Mouse (Mus musculus): ENCODE results near the gene Rspry1.

GRCm38 (mm10) chr8:94706732-94707395 is 105.1 kb downstream of the Rspry1 start:
- no peak for TF ChIP-seq MYOG (IDR thresholded peaks at IDR 0.05; ENCODE audit: control insufficient read depth in 1 of 3, insufficient read depth in 1 of 3, insufficient read length in 2 of 3, low read depth in 2 of 3)
- TF ChIP-seq MYOD1 (IDR thresholded peaks at IDR 0.05; ENCODE audit: control insufficient read depth in 1 of 3, insufficient read length in 2 of 3, low read depth in 2 of 3) = no peak
- TF ChIP-seq E2F4 (IDR thresholded peaks at IDR 0.05; ENCODE audit: insufficient read depth) = no peak
- TF ChIP-seq POLR2A (IDR thresholded peaks at IDR 0.05; ENCODE audit: insufficient read length, low read depth) = no peak
- TF ChIP-seq POLR2AphosphoS2 (IDR thresholded peaks at IDR 0.05; ENCODE audit: insufficient read length, low read depth) = no peak
- no peak for TF ChIP-seq MAX (IDR thresholded peaks at IDR 0.05; ENCODE audit: low read depth)
- no peak for TF ChIP-seq SRF (IDR thresholded peaks at IDR 0.05; ENCODE audit: control insufficient read depth, insufficient read length, low read depth)
- TF ChIP-seq TCF12 (IDR thresholded peaks at IDR 0.05; ENCODE audit: insufficient read depth, poor library complexity, severe bottlenecking) = no peak
- TF ChIP-seq USF1 (IDR thresholded peaks at IDR 0.05; ENCODE audit: low read depth) = no peak
- TF ChIP-seq CEBPB (IDR thresholded peaks at IDR 0.05; ENCODE audit: insufficient read depth, poor library complexity, severe bottlenecking) = no peak
- no peak for TF ChIP-seq TCF3 (IDR thresholded peaks at IDR 0.05; ENCODE audit: insufficient read length, low read depth)

Measured in myocyte (in vitro differentiated cells).